Mouse (Mus musculus) cerebellum, adult 9-11 months (tissue): ENCODE results near the gene Tmem203.

Source experiments
- DNase-seq: peaks from one replicate; pipeline ENCODE4 v3.0.0; 2022

Gene Tmem203

GRCm38 (mm10) chr2:25292054-25292544 lies 36.9 kb downstream of the Tmem203 start:
- DNase-seq: no peak

- DNase-seq: peak; percentile 78
These were observed 37.6 kb downstream of the Tmem203 start for GRCm38 (mm10) chr2:25292856-25293255.

GRCm38 (mm10) chr2:25293706-25294105 lies 38.5 kb downstream of the Tmem203 start:
- peak; percentile 68 for DNase-seq

- peak; percentile 67 for DNase-seq
These were observed 41.9 kb downstream of the Tmem203 start for GRCm38 (mm10) chr2:25297093-25297492.

GRCm38 (mm10) chr2:25298046-25298445 lies 42.8 kb downstream of the Tmem203 start:
- DNase-seq: peak; percentile 80

GRCm38 (mm10) chr2:25303452-25303851 lies 48.2 kb downstream of the Tmem203 start:
- no peak for DNase-seq

GRCm38 (mm10) chr2:25303931-25304656 lies 48.9 kb downstream of the Tmem203 start:
- DNase-seq: peak; percentile 89

- DNase-seq: peak; percentile 56
These were observed 49.7 kb downstream of the Tmem203 start for GRCm38 (mm10) chr2:25304657-25305541.
